ENCODE assay signal across 10 mouse cellular contexts in the genomic region with DNA sequence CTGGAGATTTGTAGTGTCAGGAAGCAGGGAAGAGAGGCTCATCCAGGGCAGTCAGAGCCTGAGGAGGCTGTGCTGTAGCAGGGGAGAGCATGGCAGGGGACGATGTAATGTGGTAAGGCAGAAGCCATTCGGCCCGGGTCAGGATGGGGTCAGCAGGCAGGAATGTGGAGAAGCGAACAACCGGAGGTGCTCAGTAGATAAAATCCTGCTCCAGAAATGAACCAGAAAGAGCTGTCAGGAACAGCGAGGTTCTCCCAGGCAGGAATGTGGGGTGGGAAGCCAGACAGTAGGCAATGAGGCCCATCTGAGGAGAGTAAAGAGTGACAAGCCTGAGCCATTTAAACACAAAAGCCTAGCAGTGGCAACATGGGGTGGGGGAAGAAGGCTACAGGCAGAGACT.
A peak's percentile ranks its signal among the peaks of the same experiment; 100 is the strongest.
DNase-seq lines count a peak whose midpoint lies in the region; ATAC-seq lines count a peak whose summit lies in the region.
"Had no signal": no experiment of that assay in that cellular context is flagged by ENCODE, and none has a peak within 500 bp of the region (broad histone marks: within the 10 kb centered on the region; RNA-seq: fewer than 3 reads in every experiment).

No protein-coding gene starts in this region.

- no peak for DNase-seq in heart, postnatal 36 days
- DNase-seq in R1 (ENCODE audit: low read depth, low spot score): peak; percentile 76
- DNase-seq in midbrain, embryonic 11.5 days (ENCODE audit: low spot score, missing footprints): peak; percentile 89
- DNase-seq in adrenal gland, adult 2 months: no peak
- no peak for DNase-seq in left cerebral cortex, postnatal 36 days (ENCODE audit: low spot score in 2 of 2)
- DNase-seq in left cerebral cortex, postnatal 10 days (ENCODE audit: extremely low spot score in 1 of 2, low spot score in 2 of 2): no peak

- no peak overlapping the region for H3K4me3 ChIP-seq in heart, embryonic 11.5 days (ENCODE audit: low read depth, low read length)
- H3K4me3 ChIP-seq in hindbrain, embryonic 12.5 days: no peak overlapping the region
- no peak overlapping the region for H3K4me3 ChIP-seq in midbrain, embryonic 11.5 days (ENCODE audit: low read depth, low read length)
- H3K4me3 ChIP-seq: left cerebral cortex, adult 2 months had no signal

- peaks cover 76% of the 10 kb centered on the region for H3K4me1 ChIP-seq in heart, embryonic 11.5 days (ENCODE audit: control insufficient read depth, insufficient read depth, low read length)
- H3K4me1 ChIP-seq in hindbrain, embryonic 12.5 days: peaks cover 83% of the 10 kb centered on the region
- H3K4me1 ChIP-seq in midbrain, embryonic 11.5 days (ENCODE audit: control insufficient read depth, insufficient read depth, low read length): peaks cover 70% of the 10 kb centered on the region

- no peaks in the 10 kb centered on the region for H3K36me3 ChIP-seq in heart, embryonic 11.5 days (ENCODE audit: control insufficient read depth, insufficient read depth, low read length)
- H3K36me3 ChIP-seq in hindbrain, embryonic 12.5 days: no peaks in the 10 kb centered on the region
- H3K36me3 ChIP-seq in midbrain, embryonic 11.5 days (ENCODE audit: control insufficient read depth, insufficient read depth, low read length): peaks cover 2% of the 10 kb centered on the region; the same call in 1 of the 2 replicates

- ATAC-seq in heart, embryonic 11.5 days (replicated peaks; ENCODE audit: insufficient number of reproducible peaks, low FRiP score, low TSS enrichment): peak; percentile 72; the same call in 1 of the 2 replicates
- no peak for ATAC-seq in hindbrain, embryonic 12.5 days (ENCODE audit: low FRiP score)
- ATAC-seq in midbrain, embryonic 11.5 days (ENCODE audit: low FRiP score): no peak; the same call in 1 of the 2 replicates

- H3K4me2 ChIP-seq in heart, embryonic 11.5 days: peak overlapping the region; percentile 41
- no peak overlapping the region for H3K4me2 ChIP-seq in hindbrain, embryonic 12.5 days (replicated peaks)
- no peak overlapping the region for H3K4me2 ChIP-seq in midbrain, embryonic 11.5 days

- no peaks in the 10 kb centered on the region for H3K9me3 ChIP-seq in heart, embryonic 11.5 days (replicated peaks; ENCODE audit: control insufficient read depth, low read length)
- H3K9me3 ChIP-seq in hindbrain, embryonic 12.5 days (replicated peaks): no peaks in the 10 kb centered on the region
- no peaks in the 10 kb centered on the region for H3K9me3 ChIP-seq in midbrain, embryonic 11.5 days (ENCODE audit: control insufficient read depth, low read length)

- 9% methylated on average over 6 of the region's 6 CpGs for WGBS in heart, embryonic 11.5 days (ENCODE audit: insufficient replicate concordance)
- 7% methylated on average over 6 of the region's 6 CpGs for WGBS in hindbrain, embryonic 12.5 days
- WGBS in midbrain, embryonic 11.5 days: 28% methylated on average over 6 of the region's 6 CpGs

- intact Hi-C loops in heart, postnatal 36 days (cut with DNase I): no loop called here
- intact Hi-C loops in left cerebral cortex, postnatal 36 days (cut with DNase I): no loop called here
- intact Hi-C loops in left cerebral cortex, postnatal 10 days (cut with DNase I): no loop called here

- H3K9ac ChIP-seq in heart, embryonic 11.5 days (ENCODE audit: low read depth, low read length): peak overlapping the region; percentile 52
- H3K9ac ChIP-seq in hindbrain, embryonic 12.5 days: no peak overlapping the region
- no peak overlapping the region; the same call in 1 of the 2 replicates for H3K9ac ChIP-seq in midbrain, embryonic 11.5 days (ENCODE audit: low read length)

- peak overlapping the region; percentile 96 for H3K27ac ChIP-seq in heart, embryonic 11.5 days (ENCODE audit: low read depth, low read length)
- H3K27ac ChIP-seq in hindbrain, embryonic 12.5 days: peak overlapping the region; percentile 71
- peak overlapping the region; percentile 59 for H3K27ac ChIP-seq in midbrain, embryonic 11.5 days (ENCODE audit: low read depth, low read length)
- H3K27ac ChIP-seq: left cerebral cortex, adult 2 months had no signal

- no peaks in the 10 kb centered on the region for H3K27me3 ChIP-seq in heart, embryonic 11.5 days (ENCODE audit: control insufficient read depth, insufficient read depth, low read length)
- H3K27me3 ChIP-seq in hindbrain, embryonic 12.5 days: no peaks in the 10 kb centered on the region
- no peaks in the 10 kb centered on the region for H3K27me3 ChIP-seq in midbrain, embryonic 11.5 days (ENCODE audit: control insufficient read depth, insufficient read depth, low read length)
- H3K27me3 ChIP-seq: CH12.LX had no signal

Comparison
In these comparisons a context has a peak if more than half of its experiments do, and no peak if none do; other contexts are left out.
1. DNase-seq: peak in R1 (single experiment) and midbrain, embryonic 11.5 days (single experiment); none in heart, postnatal 36 days (0 of 2), adrenal gland, adult 2 months (single experiment), left cerebral cortex, postnatal 36 days (0 of 2) and left cerebral cortex, postnatal 10 days (0 of 2).
2. Peak in every context shown above with its lines, with median percentiles within 50 percentile points of each other: H3K27ac ChIP-seq.